Mouse (Mus musculus): ENCODE results near the gene Tsga8.

Gene Tsga8

DNA sequence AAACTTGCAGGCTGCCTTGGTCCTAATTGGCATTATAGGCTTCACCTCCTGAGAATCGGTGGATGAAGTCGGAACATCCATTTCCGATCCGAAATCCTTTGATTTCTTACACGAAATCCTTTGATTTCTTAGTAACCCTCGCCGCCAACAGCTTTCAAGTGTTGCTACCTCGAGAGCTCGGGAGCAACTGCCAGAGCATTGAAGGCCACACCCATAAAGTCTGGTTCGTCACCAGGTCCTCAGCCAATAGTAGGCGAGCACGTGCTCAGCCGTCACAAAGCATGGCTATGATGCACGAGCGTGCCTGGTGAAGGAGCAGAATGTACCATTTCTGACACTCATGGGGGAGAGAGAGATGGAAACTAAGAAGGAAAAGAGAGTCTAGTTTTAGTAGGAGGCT lies at the start of gene Tsga8:
TSS of gene Tsga8 (minus strand) at position 327 of the 400 bp plus-strand sequence.
- DNase-seq (ENCODE audit: low read depth) = no peak

Measured in c-Kit-positive CD71-negative TER-119-negative erythroid progenitor cells, embryonic 14.5 days (primary cell).